Mouse (Mus musculus) monocyte, adult 5-6 weeks (primary cell): ENCODE measurements around the gene Gm6812. TPM values are rescaled to one million over a fixed set of nuclear protein-coding genes. Genes with fewer than 3 reads are reported as not detected.
"Not testable (repeated sequence)": the region's sequence is repeated elsewhere in the genome, so short reads cannot be mapped to it uniquely, and the experiment has no call there.

Experiments used
- ATAC-seq: fragments of 153-309, 156-312 bp; replicated peaks from 2 replicates; pipeline ENCODE4 v1.8.0; 2017; ENCODE audit warnings: mild to moderate bottlenecking; ENCODE audit not compliant: low TSS enrichment, insufficient number of reproducible peaks, severe bottlenecking, poor library complexity, low FRiP score
- total RNA-seq: library from RNA; stranded (forward); fragments of 200-1000, 200-491, 200-594 nt; gene quantifications from 3 replicates; pipeline ENCODE4 v1.2.3, GENCODE M21; 2017

The Gm6812 gene
- not detected in 3 replicates for total RNA-seq

DNA sequence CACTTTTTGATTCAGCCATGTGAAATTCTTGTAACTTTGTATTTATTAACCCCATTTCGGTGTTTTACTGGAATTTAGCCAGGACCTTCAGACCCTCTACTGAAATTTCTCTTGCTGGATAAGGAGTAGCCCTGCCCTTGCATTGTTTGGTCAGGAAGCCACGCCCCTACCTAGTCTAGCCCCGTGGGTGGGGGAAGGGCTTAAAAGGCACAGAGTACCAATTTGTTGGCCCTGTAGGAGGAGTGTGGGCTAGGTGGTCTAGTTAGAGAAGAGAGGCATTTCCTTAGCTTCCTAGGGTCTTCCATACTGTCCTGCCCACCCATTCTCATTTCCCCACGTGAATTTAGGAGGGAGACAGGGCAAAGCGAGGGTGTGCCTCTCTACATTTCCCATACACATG is at the start of gene Gm6812:
Gene Gm6812, minus strand, starts transcription at position 101 of the 400 bp plus-strand sequence.
- not testable (repeated sequence) for ATAC-seq

- no peak for ATAC-seq
Observed at GRCm38 (mm10) chrX:68865145-68865544, 27.7 kb downstream of the Gm6812 start.

Other genes with a start within 250 kb of the Gm6812 start
- gene Fmr1, start 214.5 kb downstream of the Gm6812 start, total RNA-seq = 77.6 to 117 TPM (median 107 TPM) in 3 replicates
- gene Fmr1nb, start 131.2 kb downstream of the Gm6812 start, total RNA-seq = not detected in 3 replicates
- gene Gm14698, start 72.0 kb downstream of the Gm6812 start, total RNA-seq = 0.10 to 0.49 TPM (median 0.11 TPM) in 3 replicates